Mouse (Mus musculus) cerebellum, adult 8-10 months (tissue): Measurements from ENCODE around the gene Olfr171.
"Not testable (repeated sequence)": the region's sequence is repeated elsewhere in the genome, so short reads cannot be mapped to it uniquely, and the experiment has no call there.

Source experiments
- DNase-seq: peaks from one replicate; pipeline ENCODE4 v3.0.0; 2022

The Olfr171 gene

DNA sequence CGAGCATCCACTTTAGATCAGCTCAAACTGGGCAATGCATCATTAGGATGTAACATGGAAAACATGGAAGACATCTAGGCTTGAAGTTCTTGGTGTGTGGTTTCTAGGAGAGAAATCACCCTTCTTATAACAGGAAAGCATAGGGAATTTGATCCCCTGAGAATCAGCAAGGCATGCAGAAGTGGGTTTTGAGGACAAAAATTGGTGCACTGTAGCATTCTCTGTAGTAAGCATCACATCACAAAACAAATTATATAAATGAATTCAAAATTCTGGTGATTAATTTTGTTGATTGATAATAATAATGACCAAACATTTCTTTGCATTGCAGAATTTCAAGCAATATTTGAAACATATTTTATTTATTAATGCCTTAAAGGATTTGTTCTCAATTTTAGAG lies at the start of gene Olfr171:
Gene Olfr171 (minus strand): TSS at position 101 of the 400 bp plus-strand sequence.
- no peak for DNase-seq

DNA sequence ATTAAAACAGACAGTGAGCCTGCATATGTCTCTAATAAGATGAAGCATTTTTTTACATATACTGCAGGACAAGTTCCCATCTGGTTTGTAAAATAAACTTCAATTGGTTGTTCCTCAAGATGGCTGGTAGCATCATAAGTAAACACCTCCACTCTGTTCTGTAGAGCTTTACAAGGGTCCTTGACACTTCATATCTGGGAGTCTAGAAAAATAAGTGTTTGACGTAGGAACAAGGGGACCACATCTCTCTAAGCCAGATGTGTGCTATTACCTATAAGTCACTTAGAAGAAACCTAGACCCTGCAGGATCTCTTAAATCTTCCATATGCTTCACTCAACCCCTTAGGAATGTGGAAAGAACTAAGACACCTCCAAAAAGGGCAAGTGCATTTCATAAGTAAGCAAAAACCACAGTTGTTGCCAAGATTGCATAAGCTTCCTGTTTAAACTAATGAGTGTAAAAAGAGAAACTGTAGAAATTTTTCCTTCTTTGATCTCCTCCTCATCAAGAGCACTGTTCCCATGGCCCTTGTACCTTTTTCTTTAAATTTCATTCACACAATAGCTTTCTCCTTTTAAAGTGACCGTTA lies 41.1 kb upstream of the Olfr171 start:
- no peak for DNase-seq

DNA sequence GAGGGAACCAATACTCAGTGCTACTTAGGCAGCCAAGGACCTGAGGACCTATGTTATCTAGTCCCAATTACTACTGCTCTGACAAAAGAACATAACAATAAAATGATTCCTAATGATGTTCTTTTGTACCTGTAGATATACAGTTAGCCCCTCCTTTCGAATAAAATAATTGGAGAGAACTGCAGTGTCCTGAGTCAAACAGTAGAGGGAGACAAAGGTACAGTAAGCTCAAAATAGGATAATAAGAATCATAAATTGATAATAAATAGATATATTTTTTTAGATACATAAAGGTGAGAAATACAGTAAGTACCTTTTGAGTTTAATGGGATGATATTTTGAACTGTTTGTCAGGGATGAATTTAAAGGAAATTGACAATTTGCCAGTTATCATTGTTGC lies 36.6 kb upstream of the Olfr171 start:
- DNase-seq, result peak; percentile 0

DNA sequence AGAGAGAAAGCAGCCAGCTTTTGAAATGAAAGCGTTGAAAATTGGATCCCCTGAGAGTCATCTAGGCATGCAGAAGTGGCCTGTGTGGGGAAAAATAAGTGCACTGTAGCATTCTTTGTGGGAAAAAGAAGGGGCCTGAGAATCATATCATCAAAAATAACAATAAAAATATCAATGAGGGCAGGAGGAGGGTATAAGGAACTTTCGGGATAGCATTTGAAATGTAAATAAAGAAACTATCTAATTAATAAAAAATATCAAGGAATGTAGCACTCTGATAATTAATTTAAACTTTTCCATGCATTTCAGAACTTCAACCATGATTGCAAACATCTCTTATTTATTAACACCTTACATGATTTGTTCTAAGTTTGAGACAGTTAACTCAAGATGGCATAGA lies 17.9 kb downstream of the Olfr171 start, which contains the start of gene Olfr170:
Gene Olfr170 (minus strand): TSS at position 101 of the 400 bp plus-strand sequence.
- not testable (repeated sequence) for DNase-seq

DNA sequence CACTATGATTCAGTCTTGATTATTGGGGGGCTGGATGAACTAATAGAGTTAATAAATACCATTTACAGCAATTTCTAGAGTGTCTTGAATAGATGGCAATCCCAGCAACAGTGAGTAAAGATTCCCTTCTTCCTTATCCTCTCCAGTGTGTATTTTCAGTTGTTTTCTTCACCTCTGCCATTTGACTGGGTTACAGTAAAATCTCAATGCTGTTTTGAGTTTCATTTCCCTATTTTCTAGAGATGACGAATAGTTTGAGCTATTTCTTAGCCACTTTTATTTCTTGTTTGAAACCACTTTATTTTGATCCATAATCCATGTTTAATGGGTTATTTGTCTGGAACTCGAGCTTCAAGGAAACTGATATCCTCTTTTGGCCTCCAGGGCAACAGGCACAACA lies 26.6 kb downstream of the Olfr171 start:
- DNase-seq, result no peak
